Comparison of ENCODE assay signal across 28 mouse cellular contexts in the genomic region with DNA sequence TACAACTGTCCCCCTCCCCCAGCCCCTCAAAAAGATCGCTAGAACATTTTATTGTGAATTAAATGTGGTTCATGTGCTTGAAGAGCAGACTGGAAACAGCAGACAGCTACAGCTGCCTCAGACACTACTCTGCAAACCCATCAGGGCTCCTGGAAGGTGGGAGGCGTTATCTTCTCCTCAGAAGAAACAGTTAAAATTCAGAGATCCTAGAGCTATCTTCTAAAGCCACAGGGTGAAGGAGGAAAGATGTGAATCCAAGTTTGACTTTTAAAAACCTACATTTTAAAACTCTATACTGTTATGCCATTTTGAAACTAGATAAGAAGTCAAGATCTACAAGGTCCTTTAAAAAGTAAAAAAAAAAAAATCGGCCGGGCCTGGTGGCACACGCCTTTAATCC. TPM values are rescaled to one million over a fixed set of nuclear protein-coding genes. Genes with fewer than 3 reads are reported as not detected.
DNase-seq lines count a peak whose midpoint lies in the region; ATAC-seq and TF ChIP-seq lines count a peak whose summit lies in the region.
"Had no signal": no experiment of that assay in that cellular context is flagged by ENCODE, and none has a peak within 500 bp of the region (broad histone marks: within the 10 kb centered on the region; RNA-seq: fewer than 3 reads in every experiment).

No protein-coding gene starts in this region.

- 66% methylated on average over 5 of the region's 5 CpGs for WGBS in liver, embryonic 11.5 days
- WGBS in liver, embryonic 13.5 days (ENCODE audit: insufficient replicate concordance) = 36% methylated on average over 5 of the region's 5 CpGs
- 70% methylated on average over 5 of the region's 5 CpGs for WGBS in liver, postnatal 0 days (ENCODE audit: insufficient replicate concordance)
- 88% methylated on average over 5 of the region's 5 CpGs for WGBS in kidney, embryonic 15.5 days

- no peaks in the 10 kb centered on the region; the same call in 1 of the 2 replicates for H3K36me3 ChIP-seq in liver, embryonic 11.5 days (ENCODE audit: control insufficient read depth, insufficient read depth, low read length)
- H3K36me3 ChIP-seq in liver, embryonic 13.5 days = no peaks in the 10 kb centered on the region
- no peaks in the 10 kb centered on the region for H3K36me3 ChIP-seq in liver, postnatal 0 days (replicated peaks; ENCODE audit: insufficient read depth, low read length)
- no peaks in the 10 kb centered on the region; the same call in 1 of the 2 replicates for H3K36me3 ChIP-seq in kidney, embryonic 15.5 days
- H3K36me3 ChIP-seq: embryonic facial prominence, embryonic 13.5 days; embryonic facial prominence, embryonic 15.5 days; forebrain, embryonic 10.5 days had no signal

- H3K9ac ChIP-seq in liver, embryonic 11.5 days (ENCODE audit: low read depth, low read length) = no peak overlapping the region
- H3K9ac ChIP-seq in liver, embryonic 13.5 days = no peak overlapping the region
- no peak overlapping the region for H3K9ac ChIP-seq in liver, postnatal 0 days (replicated peaks)
- no peak overlapping the region for H3K9ac ChIP-seq in kidney, embryonic 15.5 days
- H3K9ac ChIP-seq: embryonic facial prominence, embryonic 13.5 days; embryonic facial prominence, embryonic 15.5 days; forebrain, embryonic 12.5 days had no signal

- no peaks in the 10 kb centered on the region for H3K27me3 ChIP-seq in liver, embryonic 11.5 days (replicated peaks; ENCODE audit: control insufficient read depth, insufficient read depth, low read length)
- no peaks in the 10 kb centered on the region for H3K27me3 ChIP-seq in liver, embryonic 13.5 days
- no peaks in the 10 kb centered on the region for H3K27me3 ChIP-seq in liver, postnatal 0 days (ENCODE audit: insufficient read depth, low read length)
- no peaks in the 10 kb centered on the region for H3K27me3 ChIP-seq in kidney, embryonic 15.5 days
- H3K27me3 ChIP-seq: CH12.LX; embryonic facial prominence, embryonic 13.5 days; embryonic facial prominence, embryonic 15.5 days; forebrain, embryonic 12.5 days had no signal

- 0 out of 2 replicates have a peak, but pooled peaks have one; percentile 19 for TF ChIP-seq EP300 in liver, postnatal 0 days (IDR thresholded peaks at IDR 0.05; ENCODE audit: low read depth)

- no peaks in the 10 kb centered on the region; the same call in 1 of the 2 replicates for H3K4me1 ChIP-seq in liver, embryonic 11.5 days (replicated peaks; ENCODE audit: control insufficient read depth, insufficient read depth, low read length)
- 0 out of 2 replicates have a peak, but pooled peaks cover 8% of the 10 kb centered on the region for H3K4me1 ChIP-seq in liver, embryonic 13.5 days (replicated peaks)
- no peaks in the 10 kb centered on the region; the same call in 1 of the 2 replicates for H3K4me1 ChIP-seq in liver, postnatal 0 days (ENCODE audit: insufficient read depth)
- H3K4me1 ChIP-seq in kidney, embryonic 15.5 days = no peaks in the 10 kb centered on the region
- H3K4me1 ChIP-seq: embryonic facial prominence, embryonic 13.5 days; embryonic facial prominence, embryonic 15.5 days; forebrain, embryonic 10.5 days; forebrain, embryonic 12.5 days had no signal

- DNase-seq in liver, embryonic 11.5 days (ENCODE audit: low spot score) = no peak
- DNase-seq in liver = no peak
- no peak for DNase-seq in liver, embryonic 13.5 days
- no peak for DNase-seq in liver, postnatal 0 days
- DNase-seq in lung, postnatal 25 days (ENCODE audit: low spot score) = no peak
- no peak for DNase-seq in spleen, postnatal 10 days (ENCODE audit: low spot score in 2 of 2)
- DNase-seq: adrenal gland, adult 2 months; adrenal gland, postnatal 10 days; adrenal gland, postnatal 25 days; B cell, adult 2 months; cerebellum, adult 11 months; cerebellum, adult 18-20 months; cerebellum, adult 8-10 months; cerebellum, adult 9-11 months; cerebellum, postnatal 14 days; cerebellum, postnatal 36 days; embryo, embryonic 11 days had no signal

- no peaks in the 10 kb centered on the region for H3K9me3 ChIP-seq in liver, embryonic 11.5 days (ENCODE audit: control insufficient read depth, low read length)
- H3K9me3 ChIP-seq in liver, embryonic 13.5 days (replicated peaks) = no peaks in the 10 kb centered on the region
- H3K9me3 ChIP-seq in liver, postnatal 0 days (ENCODE audit: low read length) = no peaks in the 10 kb centered on the region
- no peaks in the 10 kb centered on the region for H3K9me3 ChIP-seq in kidney, embryonic 15.5 days (replicated peaks)
- H3K9me3 ChIP-seq: embryonic facial prominence, embryonic 13.5 days; embryonic facial prominence, embryonic 15.5 days; forebrain, embryonic 10.5 days; forebrain, embryonic 12.5 days; G1E had no signal

- no peak overlapping the region for H3K4me2 ChIP-seq in liver, embryonic 11.5 days
- H3K4me2 ChIP-seq in liver, embryonic 13.5 days = no peak overlapping the region
- H3K4me2 ChIP-seq in liver, postnatal 0 days (ENCODE audit: low read depth, low read length) = no peak overlapping the region
- no peak overlapping the region for H3K4me2 ChIP-seq in kidney, embryonic 15.5 days
- H3K4me2 ChIP-seq: embryonic facial prominence, embryonic 13.5 days; embryonic facial prominence, embryonic 15.5 days; forebrain, embryonic 12.5 days had no signal

- no peak for TF ChIP-seq CTCF in liver, postnatal 0 days (IDR thresholded peaks at IDR 0.05; ENCODE audit: low read depth)

- peak; percentile 77 for ATAC-seq in liver, embryonic 11.5 days (replicated peaks; ENCODE audit: low FRiP score)
- peak; percentile 68 for ATAC-seq in liver, embryonic 13.5 days (ENCODE audit: low read depth)
- ATAC-seq in liver, postnatal 0 days = no peak
- ATAC-seq in megakaryocyte-erythroid progenitor cell, adult 5-6 weeks (replicated peaks; ENCODE audit: low FRiP score, low TSS enrichment, poor library complexity, severe bottlenecking) = peak; percentile 78
- ATAC-seq in kidney, embryonic 15.5 days (replicated peaks; ENCODE audit: low FRiP score) = no peak
- ATAC-seq: CD4-positive, CD25-positive, alpha-beta regulatory T cell, adult 4 months; forebrain, embryonic 14.5 days had no signal

- H3K27ac ChIP-seq in liver, embryonic 11.5 days (ENCODE audit: low read depth, low read length) = no peak overlapping the region
- H3K27ac ChIP-seq in liver, embryonic 13.5 days = no peak overlapping the region
- H3K27ac ChIP-seq in liver, postnatal 0 days (ENCODE audit: low read depth) = no peak overlapping the region
- H3K27ac ChIP-seq in kidney, embryonic 15.5 days = no peak overlapping the region
- H3K27ac ChIP-seq: embryonic facial prominence, embryonic 13.5 days; embryonic facial prominence, embryonic 15.5 days; forebrain, embryonic 10.5 days; forebrain, embryonic 12.5 days had no signal

- no peak overlapping the region for H3K4me3 ChIP-seq in liver, embryonic 11.5 days (ENCODE audit: low read depth, low read length)
- H3K4me3 ChIP-seq in liver, embryonic 13.5 days (replicated peaks) = no peak overlapping the region
- H3K4me3 ChIP-seq in liver, postnatal 0 days (ENCODE audit: low read depth, low read length) = no peak overlapping the region
- H3K4me3 ChIP-seq in kidney, embryonic 15.5 days (replicated peaks) = no peak overlapping the region
- H3K4me3 ChIP-seq: embryonic facial prominence, embryonic 13.5 days; embryonic facial prominence, embryonic 15.5 days; erythroblast, embryonic 14.5 days; forebrain, embryonic 10.5 days; forebrain, embryonic 12.5 days had no signal

RNA-seq across cellular contexts. Expression of gene Plxnd1, which starts 36.2 kb away (rescaled TPM):
- 25.6 and 27.8 TPM in 2 replicates for polyA plus RNA-seq in liver, embryonic 11.5 days (2014; fragmentation: Nextera tagmentation; extraction: Ambion mirVana)
- polyA plus RNA-seq in liver, embryonic 13.5 days (2015; fragmentation: Nextera tagmentation; extraction: Ambion mirVana) = 6.7 and 6.8 TPM in 2 replicates
- 8.5 and 8.7 TPM in 2 replicates for polyA plus RNA-seq in liver, postnatal 0 days (2015; fragmentation: Nextera tagmentation; extraction: Ambion mirVana)
- 0.72 and 1.6 TPM in 2 replicates for total RNA-seq in megakaryocyte-erythroid progenitor cell, adult 5-6 weeks (2014; fragmentation: Nextera tagmentation)
- 0.11 and 1.4 TPM in 2 replicates for total RNA-seq in megakaryocyte-erythroid progenitor cell, adult 5-6 weeks (2017)
- 47.3 and 52.7 TPM in 2 replicates for polyA plus RNA-seq in kidney, embryonic 15.5 days (2015; fragmentation: Nextera tagmentation; extraction: Ambion mirVana)

Comparison
In these comparisons a context has a peak if more than half of its experiments do, and no peak if none do; other contexts are left out.
1. ATAC-seq: peak in liver, embryonic 11.5 days (single experiment), liver, embryonic 13.5 days (single experiment) and megakaryocyte-erythroid progenitor cell, adult 5-6 weeks (single experiment); none in liver, postnatal 0 days (single experiment) and kidney, embryonic 15.5 days (single experiment).